Mouse (Mus musculus) olfactory bulb, adult 2 months (tissue): ENCODE data around the gene Sh3kbp1.

ENCODE experiments used
- CTCF ChIP-seq: fragments of 200-500 bp; IDR thresholded peaks from 2 replicates; pipeline ENCODE4 v1.5.1; 2012; ENCODE audit warnings: low read depth, mild to moderate bottlenecking, low read length, moderate library complexity; ENCODE audit not compliant: insufficient read depth
- POLR2A ChIP-seq: fragments of 200-500 bp; IDR thresholded peaks from 2 replicates; pipeline ENCODE4 v1.6.1; 2012; ENCODE audit warnings: mild to moderate bottlenecking, low read depth, low read length, moderate library complexity; ENCODE audit not compliant: insufficient read depth

- TF ChIP-seq CTCF (no peak), POLR2A (no peak)
Observed at GRCm38 (mm10) chrX:159795603-159796002, 168.5 kb downstream of the Sh3kbp1 start.
